Mouse (Mus musculus) stomach, postnatal 0 days (tissue): ENCODE results near the gene F11. TPM values are rescaled to one million over a fixed set of nuclear protein-coding genes. Genes with fewer than 3 reads are reported as not detected.

ENCODE experiments used
- ATAC-seq: fragments of 200-750 bp; cut with Nextera tagmentation; 2 replicates; pipeline ENCODE4 v1.8.0; 2017; ENCODE audit not compliant: low FRiP score, low TSS enrichment
- DNase-seq: peaks from one replicate; pipeline ENCODE4 v3.0.0-alpha.2; 2016; ENCODE audit warnings: low spot score
- H3K27ac ChIP-seq: fragments of 300-500 bp; sonication (generic); replicated peaks from 2 replicates; pipeline ENCODE4 v1.5.1; 2014; ENCODE audit warnings: mild to moderate bottlenecking, control low read depth
- H3K27me3 ChIP-seq: fragments of 300-500 bp; sonication (generic); 2 replicates; pipeline ENCODE4 v1.6.1; 2014; ENCODE audit warnings: low read length; ENCODE audit not compliant: control insufficient read depth, insufficient read depth
- H3K36me3 ChIP-seq: fragments of 300-500 bp; sonication (generic); 2 replicates; pipeline ENCODE4 v1.6.1; 2014; ENCODE audit warnings: low read length, mixed read lengths; ENCODE audit not compliant: control insufficient read depth, insufficient read depth
- H3K4me1 ChIP-seq: fragments of 300-500 bp; sonication (generic); replicated peaks from 2 replicates; pipeline ENCODE4 v1.6.1; 2014; ENCODE audit warnings: antibody characterized with exemption; ENCODE audit not compliant: control insufficient read depth, insufficient read depth
- H3K4me2 ChIP-seq: fragments of 300-500 bp; sonication (generic); replicated peaks from 2 replicates; pipeline ENCODE4 v1.6.1; 2014; ENCODE audit warnings: low read depth, mild to moderate bottlenecking, control low read depth, moderate library complexity
- H3K4me3 ChIP-seq: fragments of 300-500 bp; sonication (generic); 2 replicates; pipeline ENCODE4 v1.5.1; 2014; ENCODE audit warnings: low read depth, low read length, control low read depth
- H3K9ac ChIP-seq: fragments of 300-500 bp; sonication (generic); 2 replicates; pipeline ENCODE4 v1.6.1; 2014; ENCODE audit warnings: mild to moderate bottlenecking, low read length, control low read depth, mixed read lengths
- H3K9me3 ChIP-seq: fragments of 300-500 bp; sonication (generic); 2 replicates; pipeline ENCODE4 v1.6.1; 2016; ENCODE audit warnings: low read length; ENCODE audit not compliant: control insufficient read depth
- CTCF ChIP-seq: IDR thresholded peaks from 2 replicates; pipeline ENCODE4 v1.5.1; 2016; ENCODE audit warnings: antibody characterized with exemption, low read depth, mild to moderate bottlenecking, moderate library complexity
- EP300 ChIP-seq: optimal IDR thresholded peaks from 2 replicates; pipeline ENCODE3; 2016; ENCODE audit warnings: antibody characterized with exemption
- WGBS: fragments of 180-500 bp; shearing (Covaris S2); extraction: QIAGEN DNeasy Blood & Tissue Kit; methylation state at CpG from one replicate; pipeline ENCODE4 v1.1.7; 2014; 5-methylcytosine and 5-hydroxymethylcytosine counted together
- polyA plus RNA-seq: library from polyadenylated mRNA; unstranded; fragments of >200 nt; fragmentation: Nextera tagmentation; extraction: Ambion mirVana; gene quantifications from 2 replicates; pipeline ENCODE4 v1.2.1, GENCODE M21; 2015

Gene F11
- polyA plus RNA-seq, 1 experiment from 2014 or later, result 0.05 TPM

DNA sequence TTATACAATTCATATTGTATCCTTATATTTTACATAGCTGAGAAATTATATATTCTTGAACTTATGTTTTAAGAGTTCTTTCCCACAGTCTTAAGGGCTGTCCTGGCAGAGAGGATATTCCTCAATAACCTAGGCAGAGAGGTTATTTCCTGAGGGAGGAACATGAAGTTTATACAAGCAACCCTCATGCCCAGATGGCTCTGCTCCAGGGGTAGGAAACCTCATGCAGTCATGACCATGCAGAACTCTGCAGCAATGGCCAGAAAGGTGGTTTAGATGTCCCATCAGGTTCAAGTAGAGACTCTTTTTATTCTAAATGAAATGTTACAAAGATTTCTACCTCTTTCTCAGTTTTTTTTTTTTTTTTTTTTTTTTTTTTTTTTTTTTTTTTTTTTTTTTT lies 7.2 kb upstream of the F11 start:
- Histone ChIP-seq H3K9ac (no peak overlapping the region), H3K4me3 (no peak overlapping the region), H3K4me2 (no peak overlapping the region), H3K9me3 (no peaks in the 10 kb centered on the region), H3K36me3 (no peaks in the 10 kb centered on the region), H3K4me1 (no peaks in the 10 kb centered on the region), H3K27ac (no peak overlapping the region), H3K27me3 (no peaks in the 10 kb centered on the region)
- DNase-seq (no peak), ATAC-seq (no peak)
- TF ChIP-seq CTCF, result no peak
- TF ChIP-seq EP300, result no peak

DNA sequence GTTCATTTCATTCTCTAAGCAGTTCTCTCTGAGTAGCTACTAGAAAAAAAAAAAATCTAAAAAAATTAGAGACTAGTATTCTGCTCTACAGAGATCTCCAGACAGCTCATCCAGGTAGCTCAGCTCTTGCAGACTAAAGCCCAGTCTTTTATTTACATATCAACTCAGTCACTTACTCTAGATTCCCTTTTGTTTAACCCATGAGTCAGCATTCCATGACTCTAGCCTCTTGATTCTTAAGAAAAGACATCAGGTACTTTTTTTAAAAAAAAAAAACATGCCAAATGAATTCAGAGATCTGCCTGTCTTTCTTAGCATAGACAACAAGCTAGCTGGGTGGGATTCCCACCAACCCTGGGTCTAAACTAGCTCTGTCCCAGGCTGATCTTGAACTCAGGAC lies 6.7 kb upstream of the F11 start:
- DNase-seq (no peak), ATAC-seq (no peak)
- Histone ChIP-seq H3K9ac (no peak overlapping the region), H3K4me3 (no peak overlapping the region), H3K4me2 (no peak overlapping the region), H3K36me3 (no peaks in the 10 kb centered on the region), H3K9me3 (no peaks in the 10 kb centered on the region), H3K4me1 (no peaks in the 10 kb centered on the region), H3K27ac (no peak overlapping the region), H3K27me3 (no peaks in the 10 kb centered on the region)
- TF ChIP-seq EP300, result no peak
- TF ChIP-seq CTCF, result no peak

DNA sequence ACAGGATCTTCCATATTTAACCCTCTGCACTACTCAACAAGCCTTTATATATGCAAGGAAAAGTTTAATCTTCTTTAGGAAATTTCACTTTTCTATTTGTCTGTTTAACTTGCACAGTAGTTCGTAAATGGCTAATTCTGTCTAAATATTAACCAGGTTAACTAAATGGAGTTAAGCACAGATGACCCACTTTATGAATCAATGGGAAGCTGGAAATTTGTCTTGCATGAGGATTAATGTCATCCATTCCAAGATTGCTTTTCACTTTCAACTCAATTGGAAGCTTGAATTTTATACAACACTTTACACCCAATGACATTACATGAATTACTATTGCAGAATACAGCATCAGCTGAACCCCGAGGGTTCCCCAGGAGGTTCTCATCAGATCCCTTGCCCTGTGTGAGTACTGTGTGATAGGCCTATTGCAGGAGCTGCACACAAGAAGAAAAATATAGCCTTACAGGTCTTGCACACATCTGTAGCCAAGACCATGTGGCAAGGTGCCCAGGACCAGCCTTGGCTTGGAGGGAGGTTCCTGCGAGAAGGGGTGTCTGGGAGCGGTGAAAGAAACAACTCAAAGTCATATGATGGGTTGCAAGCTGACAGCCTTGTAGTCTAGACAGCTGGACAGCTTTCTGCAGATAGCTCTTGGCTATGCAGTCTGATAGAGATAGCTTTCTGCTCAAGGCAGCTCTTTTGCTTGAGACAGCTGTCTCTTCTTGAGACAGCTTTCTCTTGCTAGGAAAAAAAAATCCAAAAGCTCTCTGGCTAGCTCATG lies 6.0 kb upstream of the F11 start:
- Histone ChIP-seq H3K4me3 (no peak overlapping the region), H3K9ac (no peak overlapping the region), H3K4me1 (no peaks in the 10 kb centered on the region), H3K27ac (no peak overlapping the region), H3K27me3 (no peaks in the 10 kb centered on the region), H3K4me2 (no peak overlapping the region), H3K36me3 (no peaks in the 10 kb centered on the region), H3K9me3 (no peaks in the 10 kb centered on the region)
- no peak for ATAC-seq
- TF ChIP-seq CTCF, result no peak
- TF ChIP-seq EP300, result no peak
- 52% methylated on average over 4 of the region's 4 CpGs for WGBS
- DNase-seq, result peak; percentile 25

DNA sequence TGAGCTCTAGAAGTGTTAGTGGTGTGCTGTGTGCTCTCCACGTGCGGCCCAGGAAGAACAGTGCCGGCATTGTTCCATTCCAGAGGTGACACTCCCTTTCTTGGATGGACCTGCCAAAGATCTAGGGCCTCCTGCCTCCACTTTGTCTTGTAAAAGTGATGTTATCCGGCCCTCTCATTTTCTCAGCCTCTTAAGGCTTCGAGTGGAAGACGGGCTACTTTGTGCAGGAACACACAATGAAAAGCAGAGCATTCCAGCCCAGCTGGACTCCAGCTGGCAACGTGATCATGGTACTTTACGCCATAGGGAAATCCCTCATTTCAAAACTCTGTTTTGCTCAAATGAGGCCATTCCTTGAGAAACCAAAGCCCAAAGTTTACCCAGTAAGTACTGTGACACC lies 5.2 kb upstream of the F11 start:
- Histone ChIP-seq H3K27me3 (no peaks in the 10 kb centered on the region), H3K4me2 (no peak overlapping the region), H3K9me3 (no peaks in the 10 kb centered on the region), H3K9ac (no peak overlapping the region), H3K4me3 (no peak overlapping the region), H3K27ac (no peak overlapping the region), H3K36me3 (no peaks in the 10 kb centered on the region), H3K4me1 (no peaks in the 10 kb centered on the region)
- WGBS, result 35% methylated on average over 8 of the region's 8 CpGs
- ATAC-seq (no peak), DNase-seq (no peak)
- TF ChIP-seq CTCF, result no peak
- TF ChIP-seq EP300, result no peak

DNA sequence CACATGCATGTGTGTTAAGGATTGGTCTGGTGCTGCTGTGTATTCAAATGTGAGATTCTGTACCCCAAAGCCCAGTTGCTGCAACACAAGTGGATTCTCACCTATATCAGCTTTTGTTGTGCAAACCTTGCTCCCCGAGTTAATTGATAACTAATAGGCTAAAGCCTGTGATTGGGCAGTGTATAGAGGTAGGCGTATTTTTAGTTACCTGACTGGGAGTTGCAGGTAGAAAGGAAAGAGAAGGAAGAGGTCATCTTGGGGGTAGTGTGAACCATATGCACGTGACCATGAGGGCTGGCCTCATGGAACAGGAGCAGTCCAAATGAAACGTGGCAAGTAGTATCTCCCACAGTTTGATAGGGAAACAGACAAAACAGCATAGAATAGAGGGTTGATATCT lies 3.1 kb upstream of the F11 start:
- peak; percentile 91 for ATAC-seq
- DNase-seq, result peak; percentile 41
- WGBS, result 70% methylated on average over 4 of the region's 4 CpGs

DNA sequence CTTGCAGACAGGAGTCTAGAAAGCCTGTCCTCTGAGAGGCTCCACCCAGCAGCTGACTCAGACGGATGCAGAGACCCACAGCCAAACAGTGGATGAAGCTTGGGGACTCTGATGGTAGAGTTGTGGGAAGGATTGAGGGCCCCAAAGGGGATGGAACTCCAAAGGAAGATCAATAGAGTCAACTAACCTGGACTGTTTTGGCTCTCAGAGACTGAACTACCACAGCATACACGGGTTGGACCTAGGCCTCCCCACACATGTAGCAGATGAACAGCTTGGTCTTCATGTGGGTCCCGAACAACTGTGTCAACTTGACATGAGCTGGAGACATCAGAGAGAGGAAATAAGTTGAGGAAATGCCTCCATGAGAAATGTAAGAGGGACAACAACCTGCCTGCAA lies 1.0 kb upstream of the F11 start:
- Histone ChIP-seq H3K27me3 (no peaks in the 10 kb centered on the region), H3K4me3 (no peak overlapping the region), H3K4me2 (no peak overlapping the region), H3K27ac (no peak overlapping the region), H3K9ac (no peak overlapping the region), H3K36me3 (no peaks in the 10 kb centered on the region), H3K4me1 (no peaks in the 10 kb centered on the region), H3K9me3 (no peaks in the 10 kb centered on the region)
- TF ChIP-seq CTCF, result no peak
- TF ChIP-seq EP300, result no peak
- DNase-seq (no peak), ATAC-seq (no peak)
- 84% methylated on average over 3 of the region's 3 CpGs for WGBS

More for the DNA sequence above, 3.1 kb upstream of the F11 start:
- Histone ChIP-seq H3K4me1 (no peaks in the 10 kb centered on the region), H3K9me3 (no peaks in the 10 kb centered on the region), H3K27me3 (no peaks in the 10 kb centered on the region), H3K4me2 (no peak overlapping the region), H3K9ac (no peak overlapping the region), H3K36me3 (no peaks in the 10 kb centered on the region), H3K27ac (no peak overlapping the region), H3K4me3 (no peak overlapping the region)
- TF ChIP-seq EP300 (no peak), CTCF (no peak)
